Mouse (Mus musculus) ES-E14 (cell line): ENCODE results near the gene Racgap1.

Experiments
- CHD2 ChIP-seq: IDR thresholded peaks from 2 replicates; pipeline ENCODE4 v1.6.1; 2014; ENCODE audit warnings: mild to moderate bottlenecking, low read depth, low read length, inconsistent platforms
- HCFC1 ChIP-seq: IDR thresholded peaks from 2 replicates; pipeline ENCODE4 v1.6.1; 2012; ENCODE audit warnings: low read length, inconsistent platforms, borderline replicate concordance; ENCODE audit not compliant: insufficient read depth
- MAFK ChIP-seq: IDR thresholded peaks from 2 replicates; pipeline ENCODE4 v1.6.1; 2014; ENCODE audit warnings: mild to moderate bottlenecking, low read depth, low read length, inconsistent platforms; ENCODE audit not compliant: insufficient read depth
- ZC3H11A ChIP-seq: IDR thresholded peaks from 2 replicates; pipeline ENCODE4 v1.6.1; 2012; ENCODE audit warnings: low read depth, mild to moderate bottlenecking, inconsistent platforms, low read length, borderline replicate concordance
- ZNF384 ChIP-seq: IDR thresholded peaks from 2 replicates; pipeline ENCODE4 v1.6.1; 2012; ENCODE audit warnings: low read depth, low read length, inconsistent platforms

DNA sequence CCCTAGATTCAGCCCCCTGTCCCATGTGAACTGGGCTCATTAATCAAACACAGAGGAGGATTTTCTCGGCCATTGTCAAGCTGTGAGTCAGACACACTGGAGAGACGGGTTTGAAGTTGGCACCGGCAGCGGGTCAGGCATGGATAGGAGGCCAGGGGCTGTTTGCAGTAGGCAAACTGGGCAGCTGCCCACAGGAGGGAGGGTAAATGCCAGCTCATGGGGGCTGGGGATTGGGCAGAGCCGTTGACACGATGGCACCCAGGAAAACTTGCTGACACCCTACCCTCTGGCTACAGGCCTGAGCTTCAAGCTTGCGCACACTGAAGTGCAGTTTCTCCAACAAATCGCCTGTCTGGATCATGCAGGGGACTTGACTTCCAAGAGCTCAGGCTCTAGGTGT, 59.3 kb downstream of the Racgap1 start:
- no peak for TF ChIP-seq HCFC1
- TF ChIP-seq ZNF384 = no peak
- no peak for TF ChIP-seq MAFK
- no peak for TF ChIP-seq ZC3H11A
- no peak for TF ChIP-seq CHD2
